Mouse (Mus musculus): ENCODE data around the gene Slc10a1. TPM values are rescaled to one million over a fixed set of nuclear protein-coding genes. Genes with fewer than 3 reads are reported as not detected.
A peak's percentile ranks its signal among the peaks of the same experiment; 100 is the strongest.

Slc10a1 gene
- polyA plus RNA-seq, 1 experiment from 2014 or later: 0.82 TPM

GRCm38 (mm10) chr12:80938642-80939041 is 29.9 kb downstream of the Slc10a1 start:
- DNase-seq (ENCODE audit: low spot score): no peak
- Histone ChIP-seq H3K27me3 (replicated peaks; ENCODE audit: low read depth, poor library complexity, severe bottlenecking) (no peaks in the 10 kb centered on the region), H3K4me1 (no peaks in the 10 kb centered on the region), H3K27ac (replicated peaks) (no peak overlapping the region), H3K9me3 (no peaks in the 10 kb centered on the region), H3K36me3 (replicated peaks) (no peaks in the 10 kb centered on the region), H3K4me3 (no peak overlapping the region)
- 72% methylated on average over 5 of the region's 5 CpGs for WGBS

- H3K4me1 ChIP-seq: no peaks in the 10 kb centered on the region
- H3K27ac ChIP-seq (replicated peaks): no peak overlapping the region
- H3K27me3 ChIP-seq (replicated peaks; ENCODE audit: low read depth, poor library complexity, severe bottlenecking): no peaks in the 10 kb centered on the region
- H3K9me3 ChIP-seq: no peaks in the 10 kb centered on the region
- H3K4me3 ChIP-seq: no peak overlapping the region
- 80% methylated on average over 9 of the region's 9 CpGs for WGBS
- no peak for DNase-seq (ENCODE audit: low spot score)
- no peaks in the 10 kb centered on the region for H3K36me3 ChIP-seq (replicated peaks)
Measured at GRCm38 (mm10) chr12:80937331-80938029, 31.0 kb downstream of the Slc10a1 start.

GRCm38 (mm10) chr12:80936751-80937150 is 31.8 kb downstream of the Slc10a1 start:
- 76% methylated on average over 2 of the region's 2 CpGs for WGBS
- no peak overlapping the region for H3K4me3 ChIP-seq

GRCm38 (mm10) chr12:80932865-80933264 is 35.6 kb downstream of the Slc10a1 start:
- H3K4me1 ChIP-seq: no peaks in the 10 kb centered on the region
- H3K36me3 ChIP-seq (replicated peaks): no peaks in the 10 kb centered on the region
- no peak overlapping the region for H3K27ac ChIP-seq (replicated peaks)
- H3K4me3 ChIP-seq: no peak overlapping the region
- no peaks in the 10 kb centered on the region for H3K27me3 ChIP-seq (replicated peaks; ENCODE audit: low read depth, poor library complexity, severe bottlenecking)
- 95% methylated on average over 1 of the region's 1 CpGs for WGBS
- H3K9me3 ChIP-seq: no peaks in the 10 kb centered on the region
- DNase-seq (ENCODE audit: low spot score): no peak

More at GRCm38 (mm10) chr12:80936751-80937150, 31.8 kb downstream of the Slc10a1 start:
- no peaks in the 10 kb centered on the region for H3K36me3 ChIP-seq (replicated peaks)
- H3K27ac ChIP-seq (replicated peaks): no peak overlapping the region
- H3K9me3 ChIP-seq: no peaks in the 10 kb centered on the region
- no peaks in the 10 kb centered on the region for H3K4me1 ChIP-seq
- no peaks in the 10 kb centered on the region for H3K27me3 ChIP-seq (replicated peaks; ENCODE audit: low read depth, poor library complexity, severe bottlenecking)
- DNase-seq (ENCODE audit: low spot score): no peak

- H3K27ac ChIP-seq (replicated peaks): no peak overlapping the region
- 87% methylated on average over 3 of the region's 3 CpGs for WGBS
- no peaks in the 10 kb centered on the region for H3K4me1 ChIP-seq
- DNase-seq (ENCODE audit: low spot score): no peak
- H3K4me3 ChIP-seq: no peak overlapping the region
- H3K27me3 ChIP-seq (replicated peaks; ENCODE audit: low read depth, poor library complexity, severe bottlenecking): no peaks in the 10 kb centered on the region
- no peaks in the 10 kb centered on the region for H3K36me3 ChIP-seq (replicated peaks)
- H3K9me3 ChIP-seq: no peaks in the 10 kb centered on the region
Measured at GRCm38 (mm10) chr12:80931402-80932140, 36.9 kb downstream of the Slc10a1 start.

- no peaks in the 10 kb centered on the region for H3K9me3 ChIP-seq
Measured at GRCm38 (mm10) chr12:80930141-80930540, 38.4 kb downstream of the Slc10a1 start.

GRCm38 (mm10) chr12:80928881-80929280 is 39.6 kb downstream of the Slc10a1 start:
- 87% methylated on average over 3 of the region's 3 CpGs for WGBS
- Histone ChIP-seq H3K27ac (replicated peaks) (no peak overlapping the region), H3K4me3 (no peak overlapping the region), H3K4me1 (peaks cover 3% of the 10 kb centered on the region; the same call in 1 of the 2 replicates), H3K27me3 (replicated peaks; ENCODE audit: low read depth, poor library complexity, severe bottlenecking) (peaks cover under 1% of the 10 kb centered on the region; the same call in 1 of the 2 replicates), H3K36me3 (replicated peaks) (no peaks in the 10 kb centered on the region), H3K9me3 (no peaks in the 10 kb centered on the region)
- no peak for DNase-seq (ENCODE audit: low spot score)

More at GRCm38 (mm10) chr12:80930141-80930540, 38.4 kb downstream of the Slc10a1 start:
- 87% methylated on average over 7 of the region's 7 CpGs for WGBS
- no peak overlapping the region for H3K27ac ChIP-seq (replicated peaks)
- DNase-seq (ENCODE audit: low spot score): no peak
- no peaks in the 10 kb centered on the region for H3K36me3 ChIP-seq (replicated peaks)
- H3K4me3 ChIP-seq: no peak overlapping the region
- H3K4me1 ChIP-seq: no peaks in the 10 kb centered on the region
- no peaks in the 10 kb centered on the region for H3K27me3 ChIP-seq (replicated peaks; ENCODE audit: low read depth, poor library complexity, severe bottlenecking)

- H3K27me3 ChIP-seq (replicated peaks; ENCODE audit: low read depth, poor library complexity, severe bottlenecking): peaks cover 10% of the 10 kb centered on the region
- DNase-seq (ENCODE audit: low spot score): no peak
- no peaks in the 10 kb centered on the region for H3K9me3 ChIP-seq
- peaks cover 8% of the 10 kb centered on the region for H3K4me1 ChIP-seq
- H3K36me3 ChIP-seq (replicated peaks): no peaks in the 10 kb centered on the region
- H3K4me3 ChIP-seq: no peak overlapping the region
- 57% methylated on average over 1 of the region's 1 CpGs for whole genome bisulfite sequencing
- H3K27ac ChIP-seq (replicated peaks): no peak overlapping the region
Measured at GRCm38 (mm10) chr12:80927518-80927917, 41.0 kb downstream of the Slc10a1 start.

- WGBS: 89% methylated on average over 4 of the region's 4 CpGs
- Histone ChIP-seq H3K4me1 (peaks cover 9% of the 10 kb centered on the region), H3K9me3 (no peaks in the 10 kb centered on the region), H3K27me3 (replicated peaks; ENCODE audit: low read depth, poor library complexity, severe bottlenecking) (peaks cover 14% of the 10 kb centered on the region), H3K36me3 (replicated peaks) (no peaks in the 10 kb centered on the region), H3K4me3 (no peak overlapping the region), H3K27ac (replicated peaks) (no peak overlapping the region)
- DNase-seq (ENCODE audit: low spot score): no peak
Measured at GRCm38 (mm10) chr12:80926550-80926949, 42.0 kb downstream of the Slc10a1 start.

GRCm38 (mm10) chr12:80925919-80926318 is 42.6 kb downstream of the Slc10a1 start:
- Histone ChIP-seq H3K4me1 (peaks cover 9% of the 10 kb centered on the region), H3K36me3 (replicated peaks) (no peaks in the 10 kb centered on the region), H3K4me3 (no peak overlapping the region), H3K27ac (replicated peaks) (no peak overlapping the region), H3K27me3 (replicated peaks; ENCODE audit: low read depth, poor library complexity, severe bottlenecking) (peaks cover 14% of the 10 kb centered on the region), H3K9me3 (no peaks in the 10 kb centered on the region)
- WGBS: 55% methylated on average over 7 of the region's 7 CpGs
- DNase-seq (ENCODE audit: low spot score): no peak

- H3K4me3 ChIP-seq: no peak overlapping the region
- H3K27me3 ChIP-seq (replicated peaks; ENCODE audit: low read depth, poor library complexity, severe bottlenecking): peaks cover 14% of the 10 kb centered on the region
- H3K9me3 ChIP-seq: no peaks in the 10 kb centered on the region
- H3K4me1 ChIP-seq: peaks cover 9% of the 10 kb centered on the region
- no peaks in the 10 kb centered on the region for H3K36me3 ChIP-seq (replicated peaks)
- DNase-seq (ENCODE audit: low spot score): no peak
- WGBS: 72% methylated on average over 3 of the region's 3 CpGs
- H3K27ac ChIP-seq (replicated peaks): no peak overlapping the region
Measured at GRCm38 (mm10) chr12:80924205-80924604, 44.3 kb downstream of the Slc10a1 start.

GRCm38 (mm10) chr12:80923602-80924001 is 44.9 kb downstream of the Slc10a1 start:
- no peaks in the 10 kb centered on the region for H3K9me3 ChIP-seq
- 63% methylated on average over 5 of the region's 5 CpGs for WGBS
- no peak overlapping the region for H3K4me3 ChIP-seq
- no peaks in the 10 kb centered on the region for H3K36me3 ChIP-seq (replicated peaks)
- H3K27me3 ChIP-seq (replicated peaks; ENCODE audit: low read depth, poor library complexity, severe bottlenecking): peaks cover 14% of the 10 kb centered on the region
- H3K27ac ChIP-seq (replicated peaks): no peak overlapping the region
- peaks cover 9% of the 10 kb centered on the region for H3K4me1 ChIP-seq
- no peak for DNase-seq (ENCODE audit: low spot score)

GRCm38 (mm10) chr12:80922869-80923268 is 45.6 kb downstream of the Slc10a1 start:
- H3K36me3 ChIP-seq (replicated peaks): no peaks in the 10 kb centered on the region
- DNase-seq (ENCODE audit: low spot score): peak; percentile 52
- H3K4me3 ChIP-seq: peak overlapping the region; percentile 38

More at GRCm38 (mm10) chr12:80922869-80923268, 45.6 kb downstream of the Slc10a1 start:
- peaks cover 9% of the 10 kb centered on the region for H3K4me1 ChIP-seq
- WGBS: 4% methylated on average over 7 of the region's 7 CpGs
- no peak overlapping the region; the same call in 1 of the 2 replicates for H3K27ac ChIP-seq (replicated peaks)
- no peaks in the 10 kb centered on the region for H3K9me3 ChIP-seq
- H3K27me3 ChIP-seq (replicated peaks; ENCODE audit: low read depth, poor library complexity, severe bottlenecking): peaks cover 14% of the 10 kb centered on the region

Data from embryonic facial prominence, embryonic 10.5 days (tissue).